Mouse (Mus musculus): Measurements from ENCODE around the gene Gdf11.

The Gdf11 gene

DNA sequence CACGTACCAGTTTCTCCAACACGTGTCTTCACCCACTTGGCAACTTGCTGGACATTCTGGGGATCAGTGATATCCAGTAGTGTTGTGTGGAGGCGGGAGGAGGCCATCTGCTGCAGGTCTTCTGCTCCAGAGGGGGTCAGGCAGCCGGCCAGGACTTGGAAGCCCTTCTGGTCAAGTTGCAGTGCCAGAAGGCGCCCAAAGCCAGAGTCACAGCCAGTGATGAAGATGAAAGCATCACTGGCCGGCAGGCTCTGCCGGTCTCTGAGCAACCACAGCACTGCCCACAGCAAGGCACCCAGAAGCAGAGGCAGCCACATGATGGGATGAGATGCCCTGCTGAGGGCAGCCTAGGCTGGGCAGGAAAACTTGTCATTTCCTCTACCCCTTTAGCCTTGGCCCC lies 26.7 kb upstream of the Gdf11 start:
- DNase-seq: peak; percentile 98

DNA sequence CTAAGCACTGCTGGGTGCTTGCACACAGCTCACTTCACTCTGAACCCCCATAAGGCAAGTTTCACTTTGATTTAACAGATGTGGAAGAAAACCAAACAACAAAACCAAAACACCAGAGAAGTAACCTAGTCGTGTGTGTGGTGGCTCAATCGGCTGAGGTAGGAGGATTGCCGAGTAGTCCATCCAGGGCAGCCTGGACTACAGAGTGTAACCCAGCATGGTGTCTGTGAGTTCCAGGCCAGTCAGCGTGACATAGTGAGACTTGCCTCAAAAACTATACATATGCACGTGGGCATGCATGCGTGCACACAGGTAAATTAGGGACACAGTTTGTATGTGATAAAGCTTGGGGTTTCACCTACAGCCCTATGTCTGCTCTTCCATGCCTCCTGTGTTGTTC lies 25.9 kb upstream of the Gdf11 start:
- no peak for DNase-seq

GRCm38 (mm10) chr10:128916665-128917064 lies 25.1 kb upstream of the Gdf11 start:
- peak; percentile 47 for DNase-seq

DNA sequence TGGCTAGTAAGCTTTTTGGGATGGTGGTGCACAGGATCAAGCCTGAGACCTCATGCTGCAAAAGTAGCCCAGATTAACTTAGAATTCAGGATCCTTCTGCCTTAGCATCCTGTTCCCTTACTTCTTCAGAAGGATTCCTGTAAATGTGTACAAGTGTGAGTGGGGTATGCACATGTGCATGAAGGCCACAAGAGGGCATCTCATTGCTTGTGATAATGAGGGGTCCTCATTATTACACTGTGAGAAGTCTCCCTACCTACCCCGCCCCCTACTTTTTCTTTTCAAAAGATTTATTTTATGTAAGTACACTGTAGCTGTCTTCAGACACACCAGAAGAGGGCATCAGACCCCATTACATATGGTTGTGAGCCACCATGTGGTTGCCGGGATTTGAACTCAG lies 24.0 kb upstream of the Gdf11 start:
- DNase-seq: peak; percentile 44

GRCm38 (mm10) chr10:128913696-128914095 lies 22.2 kb upstream of the Gdf11 start:
- peak; percentile 52 for DNase-seq

DNA sequence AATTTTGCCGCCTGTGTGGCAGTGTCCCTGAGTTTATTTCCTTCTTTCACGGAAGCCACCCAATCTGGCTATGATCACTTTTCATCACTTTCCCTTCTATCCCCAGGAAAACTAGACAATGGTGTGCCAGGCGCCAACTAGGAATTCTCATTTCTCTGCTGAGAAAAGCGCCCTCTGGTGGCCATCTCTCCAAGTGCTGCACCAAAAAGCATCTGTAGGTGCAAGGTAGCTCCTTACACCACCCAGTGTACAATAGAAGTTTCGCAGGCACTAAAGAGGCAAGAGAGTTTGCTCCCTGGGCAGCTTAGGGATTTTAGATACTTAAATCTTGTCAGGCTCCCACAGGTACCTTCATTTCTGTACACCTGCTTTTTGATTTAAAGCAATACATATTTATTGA lies 21.7 kb upstream of the Gdf11 start:
- DNase-seq: peak; percentile 96

GRCm38 (mm10) chr10:128912791-128913190 lies 21.3 kb upstream of the Gdf11 start:
- no peak for DNase-seq

DNA sequence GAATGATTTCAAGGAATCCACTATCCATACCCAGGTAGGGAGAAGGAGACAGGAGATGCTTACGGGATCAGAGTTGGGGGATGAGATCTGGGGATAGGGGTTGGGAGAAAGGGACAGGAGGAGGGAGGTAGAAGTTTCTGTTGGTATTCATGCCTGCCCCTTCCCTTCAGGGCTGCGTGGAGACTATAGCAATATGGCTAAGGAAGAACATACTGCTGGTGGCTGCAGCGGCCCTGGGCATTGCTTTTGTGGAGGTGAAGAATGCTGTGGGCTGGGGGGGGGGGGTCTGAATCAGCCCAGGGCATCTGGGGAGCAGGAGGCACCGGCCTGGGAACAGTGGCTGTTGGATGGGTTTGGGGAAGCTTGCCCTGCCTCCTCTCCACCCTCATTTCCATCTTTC lies 20.8 kb upstream of the Gdf11 start:
- DNase-seq: no peak

- DNase-seq: no peak
These were observed 19.9 kb upstream of the Gdf11 start for GRCm38 (mm10) chr10:128911430-128911829.

- no peak for DNase-seq
These were observed 18.7 kb upstream of the Gdf11 start for GRCm38 (mm10) chr10:128910066-128910841.

DNA sequence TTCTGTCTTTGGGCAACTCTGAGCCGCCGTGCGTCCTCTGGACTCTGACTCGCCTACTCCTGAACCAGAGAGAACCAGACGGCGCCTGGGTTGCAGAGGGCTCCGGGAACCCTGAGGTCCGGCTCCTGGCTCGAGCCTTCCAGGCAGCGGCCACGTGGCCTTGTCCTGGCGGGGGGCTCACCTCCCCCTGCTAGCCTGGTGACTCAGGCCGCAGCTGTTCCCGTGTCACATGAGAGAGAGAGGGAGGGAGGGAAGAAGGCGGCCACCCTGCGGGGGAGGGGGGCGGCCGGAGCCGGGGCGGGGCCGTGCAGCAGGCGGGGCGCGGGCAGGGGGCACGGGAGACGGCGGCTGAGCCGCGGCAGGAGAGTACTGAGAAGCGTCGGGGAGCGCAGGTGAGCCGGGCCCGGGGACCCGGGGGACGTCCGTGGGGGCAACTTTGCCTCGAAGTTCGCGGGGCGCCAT lies 18.1 kb upstream of the Gdf11 start:
- DNase-seq: peak; percentile 58

- no peak for DNase-seq
These were observed 17.4 kb upstream of the Gdf11 start for GRCm38 (mm10) chr10:128908778-128909448.

DNA sequence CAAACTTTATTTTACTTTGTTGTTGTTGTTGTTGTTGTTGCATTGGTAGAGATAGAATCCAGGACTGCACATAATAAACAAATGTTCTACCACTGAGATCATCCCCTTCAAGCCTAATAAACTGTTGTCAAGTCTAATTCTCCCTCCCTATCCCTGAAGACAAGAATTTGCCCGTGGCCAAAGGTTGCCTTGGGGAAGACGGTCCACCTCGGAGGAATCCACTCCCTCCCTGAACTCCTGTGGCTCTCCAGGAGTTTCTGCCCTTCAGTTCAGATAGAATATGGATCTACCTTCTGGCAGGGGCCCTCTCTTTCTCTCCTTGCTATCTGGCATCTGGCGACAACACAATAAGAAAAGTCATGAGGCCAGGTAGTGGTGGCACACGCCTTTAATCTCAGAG lies 13.3 kb upstream of the Gdf11 start:
- DNase-seq: no peak

- DNase-seq: no peak
These were observed 11.0 kb upstream of the Gdf11 start for GRCm38 (mm10) chr10:128902409-128902988.

GRCm38 (mm10) chr10:128901409-128901808 lies 9.9 kb upstream of the Gdf11 start:
- DNase-seq: no peak

DNA sequence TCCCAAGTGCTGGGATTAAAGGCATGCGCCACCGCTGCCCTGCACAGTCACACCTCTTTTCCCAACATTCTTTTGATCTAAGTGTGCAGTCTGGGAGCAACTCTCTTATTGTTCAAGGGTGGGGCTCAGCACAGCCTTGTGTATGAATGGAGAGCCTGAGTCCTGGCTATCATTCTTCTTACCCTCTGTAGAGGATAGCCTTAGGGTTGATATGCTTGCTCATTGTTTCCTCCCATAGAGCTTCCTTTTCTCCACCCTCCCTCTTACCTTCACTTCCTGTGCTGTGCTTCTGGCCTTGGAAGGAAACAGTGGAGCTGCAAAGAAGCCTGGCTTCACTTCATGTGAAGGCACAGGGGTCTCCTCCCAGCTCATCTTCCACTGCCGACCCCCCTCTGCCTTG lies 9.2 kb upstream of the Gdf11 start, which contains the start of gene Cd63:
Cd63 (plus strand) TSS at position 292 of the 400 bp plus-strand sequence.
- DNase-seq: no peak

- no peak for DNase-seq
These were observed 8.4 kb upstream of the Gdf11 start for GRCm38 (mm10) chr10:128899759-128900490.

- no peak for DNase-seq
These were observed 6.0 kb upstream of the Gdf11 start for GRCm38 (mm10) chr10:128897501-128897900.

- no peak for DNase-seq
These were observed 5.3 kb upstream of the Gdf11 start for GRCm38 (mm10) chr10:128896807-128897206.

GRCm38 (mm10) chr10:128895952-128896693 lies 4.6 kb upstream of the Gdf11 start:
- DNase-seq: no peak

DNA sequence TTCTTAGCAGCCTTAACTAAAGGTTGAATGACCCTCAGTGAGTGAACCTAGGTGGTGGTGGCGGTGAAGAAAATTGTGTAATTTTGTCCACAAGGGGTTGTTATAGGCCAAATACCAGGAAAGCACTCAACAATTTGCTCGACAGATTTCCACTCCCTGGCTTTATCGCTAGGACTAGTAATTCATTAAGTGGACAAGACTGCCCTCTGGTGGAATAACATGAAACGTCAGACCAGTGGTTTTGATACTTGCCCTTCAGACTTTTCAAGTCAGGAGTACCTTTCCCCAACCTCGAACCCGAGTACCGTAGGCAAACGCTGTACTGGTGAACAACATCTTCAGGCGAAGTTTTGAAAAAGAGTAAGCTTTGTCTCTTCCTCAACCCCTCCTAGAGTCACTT lies 3.9 kb upstream of the Gdf11 start:
- DNase-seq: peak; percentile 88

DNA sequence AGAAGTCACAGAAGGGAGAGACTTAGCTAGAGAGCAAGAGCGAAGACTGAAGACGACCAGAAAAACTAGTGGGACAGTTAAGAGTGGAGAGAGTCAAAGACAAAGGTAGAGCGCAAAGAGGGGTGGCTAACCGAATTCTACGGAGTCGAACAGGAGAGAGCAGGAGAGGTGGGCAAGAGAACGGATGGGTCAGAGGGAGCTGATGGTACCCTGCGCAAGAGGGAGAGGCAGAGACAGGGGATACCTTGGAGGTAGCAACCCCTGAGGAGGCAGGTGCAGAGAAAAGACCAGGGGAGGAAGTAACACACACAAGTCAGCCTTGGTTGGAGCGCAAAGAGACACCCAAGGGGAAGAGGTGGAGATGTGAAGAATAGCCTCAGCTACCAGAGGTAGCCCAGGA lies 728 bp upstream of the Gdf11 start:
- no peak for DNase-seq
